Mouse (Mus musculus) lung, adult 2 months (tissue): Measurements from ENCODE around the gene Abcf3.

Experiments
- CTCF ChIP-seq: fragments of 200-500 bp; IDR thresholded peaks from 2 replicates; pipeline ENCODE4 v1.5.1; 2011; ENCODE audit warnings: mild to moderate bottlenecking, low read length, control low read depth; ENCODE audit not compliant: insufficient read depth
- POLR2A ChIP-seq: fragments of 200-500 bp; IDR thresholded peaks from 2 replicates; pipeline ENCODE4 v1.6.1; 2011; ENCODE audit warnings: low read depth, mild to moderate bottlenecking, control low read depth, low read length, borderline replicate concordance; ENCODE audit errors: extremely low read depth

- no peak for TF ChIP-seq CTCF
- no peak for TF ChIP-seq POLR2A
Measured at GRCm38 (mm10) chr16:20595060-20595673, 46.8 kb downstream of the Abcf3 start.
